Mouse (Mus musculus) adrenal gland, adult 2 months (tissue): ENCODE data around the gene Gpc3. TPM values are rescaled to one million over a fixed set of nuclear protein-coding genes. Genes with fewer than 3 reads are reported as not detected.
A peak's percentile ranks its signal among the peaks of the same experiment; 100 is the strongest.
"Not testable (repeated sequence)": the region's sequence is repeated elsewhere in the genome, so short reads cannot be mapped to it uniquely, and the experiment has no call there.

Experiments
- DNase-seq: peaks from one replicate; pipeline ENCODE4 v3.0.0; 2021
- polyA plus RNA-seq: library from polyadenylated mRNA; depleted of rRNA; stranded (reverse); fragments of >200 nt; gene quantifications from 2 replicates; pipeline ENCODE4 v1.2.3, GENCODE M21; 2012
- total RNA-seq, 2 experiments: library from RNA; stranded (reverse); gene quantifications; 2 replicates each; pipeline ENCODE4 v1.2.3; 2021

The Gpc3 gene
- total and polyA plus RNA-seq, 3 experiments = 33.7 to 81.7 (median 43.7) TPM

DNA sequence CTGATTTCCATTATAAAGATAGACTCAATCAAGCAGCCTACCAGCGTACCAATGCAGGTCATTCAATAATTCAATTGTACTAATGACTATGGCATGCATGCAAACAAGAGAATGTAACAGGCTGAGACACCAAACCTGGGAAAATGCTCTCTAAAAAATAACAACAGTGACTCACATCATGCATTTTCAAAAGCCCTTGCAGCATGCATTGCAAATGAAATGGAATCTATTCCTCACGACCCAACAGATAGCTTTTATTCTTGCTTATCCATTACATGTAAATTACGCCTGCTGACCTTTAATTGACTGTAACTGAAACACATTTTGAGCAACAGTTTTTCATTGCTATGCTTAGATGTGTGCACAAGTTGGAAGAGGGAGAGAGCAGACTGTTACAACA lies 200.8 kb downstream of the Gpc3 start:
- no peak for DNase-seq

GRCm38 (mm10) chrX:52401188-52401587 lies 212.6 kb downstream of the Gpc3 start:
- DNase-seq = no peak

DNA sequence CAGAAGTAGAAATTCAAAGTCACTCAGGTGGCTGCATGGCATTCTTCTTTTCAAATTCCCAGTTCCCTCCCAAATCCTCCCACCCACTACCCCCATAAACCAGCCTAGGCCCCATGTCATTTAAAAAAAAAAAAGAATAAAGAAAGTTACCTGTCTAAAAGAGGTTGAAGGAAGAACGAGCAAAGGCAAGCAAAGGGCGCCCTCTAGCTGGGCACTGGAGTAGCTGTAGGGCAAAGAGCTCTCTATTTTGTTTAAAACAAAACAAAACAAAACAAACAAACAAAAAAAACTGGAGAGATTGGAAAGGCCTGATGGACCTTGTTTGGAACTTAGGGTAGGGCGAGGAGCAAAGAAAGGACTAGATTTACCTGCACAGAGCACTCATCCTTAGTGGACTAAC lies 238.6 kb downstream of the Gpc3 start:
- DNase-seq = no peak

GRCm38 (mm10) chrX:52374209-52374608 lies 239.5 kb downstream of the Gpc3 start:
- no peak for DNase-seq

DNA sequence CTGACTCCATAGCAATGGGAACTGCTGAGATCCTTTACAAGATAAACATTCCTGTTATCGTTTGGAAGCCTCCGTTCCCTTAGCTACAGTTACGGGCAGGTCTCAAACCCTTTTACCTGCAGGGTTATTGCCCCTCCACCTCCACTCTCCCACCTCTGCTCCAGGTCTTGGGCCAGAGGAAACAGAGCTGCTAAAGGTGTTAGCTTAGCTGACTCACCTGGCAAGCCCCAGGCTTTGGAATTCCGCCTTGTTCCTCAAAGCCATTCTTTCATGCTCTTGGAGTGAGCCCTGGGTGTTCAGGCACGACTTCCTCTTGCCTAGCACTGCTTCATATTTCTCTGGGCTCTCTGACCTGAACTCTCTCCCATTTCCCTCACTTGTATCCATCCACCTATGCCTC lies 241.3 kb downstream of the Gpc3 start:
- no peak for DNase-seq

GRCm38 (mm10) chrX:52369938-52370758 lies 243.6 kb downstream of the Gpc3 start:
- no peak for DNase-seq

- DNase-seq = no peak
These were observed 244.3 kb downstream of the Gpc3 start for GRCm38 (mm10) chrX:52369304-52369937.

GRCm38 (mm10) chrX:52366826-52367225 lies 246.9 kb downstream of the Gpc3 start:
- no peak for DNase-seq

DNA sequence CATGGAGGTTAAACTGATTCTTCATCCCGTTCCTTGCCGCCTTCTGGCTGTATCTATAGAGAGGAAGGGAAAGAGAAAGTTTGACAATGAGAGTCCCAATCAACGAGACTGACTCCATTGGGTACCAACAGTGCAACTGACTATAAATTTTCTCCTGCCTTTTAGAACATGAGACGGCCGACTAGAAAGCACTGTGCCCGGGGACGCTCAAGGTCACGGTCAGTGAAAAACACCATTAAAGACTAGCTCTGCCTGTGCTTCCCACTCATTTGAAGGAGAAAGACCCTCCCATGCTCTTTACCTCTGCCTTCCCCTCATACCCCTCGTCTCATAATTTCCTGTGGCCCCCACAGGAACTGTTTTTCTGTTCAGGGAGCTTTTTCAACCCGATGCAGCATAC lies 248.0 kb downstream of the Gpc3 start:
- peak; percentile 16 for DNase-seq

- no peak for DNase-seq
These were observed 251.3 kb downstream of the Gpc3 start for GRCm38 (mm10) chrX:52362241-52363011.

GRCm38 (mm10) chrX:52352981-52353380 lies 260.8 kb downstream of the Gpc3 start:
- no peak for DNase-seq

GRCm38 (mm10) chrX:52350631-52351030 lies 263.1 kb downstream of the Gpc3 start:
- not testable (repeated sequence) for DNase-seq

- DNase-seq = no peak
These were observed 265.0 kb downstream of the Gpc3 start for GRCm38 (mm10) chrX:52348773-52349172.

GRCm38 (mm10) chrX:52344018-52344417 lies 269.7 kb downstream of the Gpc3 start:
- no peak for DNase-seq

- DNase-seq = no peak
These were observed 273.5 kb downstream of the Gpc3 start for GRCm38 (mm10) chrX:52340251-52340650.

- DNase-seq = no peak
These were observed 292.0 kb downstream of the Gpc3 start for GRCm38 (mm10) chrX:52321791-52322190.

GRCm38 (mm10) chrX:52320653-52321052 lies 293.1 kb downstream of the Gpc3 start:
- DNase-seq = no peak

- DNase-seq = peak; percentile 7
These were observed 302.8 kb downstream of the Gpc3 start for GRCm38 (mm10) chrX:52310976-52311375.

DNA sequence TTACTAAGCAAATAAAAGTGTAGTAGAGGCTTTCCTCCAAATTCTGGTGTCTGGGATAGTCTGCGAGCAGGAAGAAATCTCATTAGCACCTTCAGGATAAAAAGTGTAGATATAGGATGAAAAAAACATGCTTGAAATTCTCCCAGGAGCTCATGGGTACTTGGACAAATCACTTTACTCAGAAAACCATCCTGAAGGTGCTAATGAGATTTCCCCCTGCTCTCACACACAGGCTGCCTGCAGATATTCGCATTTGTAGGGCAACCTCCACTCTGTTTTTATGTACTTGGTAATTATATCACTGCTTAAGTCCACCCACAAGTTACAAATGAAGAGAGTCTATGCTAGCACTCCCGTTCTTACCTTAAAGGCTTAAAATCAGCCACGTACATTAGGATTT lies 308.5 kb downstream of the Gpc3 start:
- DNase-seq = no peak

DNA sequence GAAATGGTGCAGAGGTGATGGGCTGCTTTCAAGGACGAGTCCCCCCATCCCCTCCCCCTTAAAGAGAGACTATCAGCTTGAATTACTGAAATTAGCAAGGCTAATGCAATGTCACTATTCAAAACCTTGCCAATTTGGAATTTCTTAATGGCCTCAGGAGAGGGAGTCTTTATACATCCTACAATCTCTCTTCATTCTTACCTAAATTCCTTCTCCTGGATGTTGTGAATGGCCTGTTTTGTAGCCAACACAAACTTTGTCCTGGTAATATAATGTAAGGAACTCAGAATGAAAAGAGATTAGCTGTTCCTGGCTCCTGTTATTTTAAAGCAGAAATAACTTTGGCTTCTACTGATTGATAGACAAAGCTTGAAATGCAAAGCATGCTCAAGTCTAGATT lies 325.0 kb downstream of the Gpc3 start:
- DNase-seq = no peak

GRCm38 (mm10) chrX:52287944-52288343 lies 325.8 kb downstream of the Gpc3 start:
- DNase-seq = peak; percentile 71

DNA sequence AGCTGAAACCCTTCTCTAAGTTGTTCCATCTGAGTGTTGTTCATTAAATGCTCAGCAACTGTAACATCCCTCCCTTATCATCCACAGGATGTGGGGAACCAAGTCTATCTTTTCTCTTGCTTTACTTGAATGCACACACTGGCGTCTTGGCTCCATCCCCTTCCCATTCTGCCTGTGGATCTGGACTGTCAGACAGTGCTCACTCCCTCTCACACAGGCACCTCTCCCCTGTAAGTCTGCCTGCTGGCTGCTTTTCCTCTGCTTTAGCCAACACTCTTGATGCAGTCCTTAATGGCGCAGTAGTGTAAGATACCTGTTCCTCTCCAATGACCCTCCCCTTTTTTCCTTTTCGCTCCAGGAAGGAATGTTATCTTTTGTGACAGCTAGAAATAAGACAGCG lies 331.7 kb downstream of the Gpc3 start:
- no peak for DNase-seq
